8 mouse cellular contexts compared by ENCODE assay signal in the genomic region with DNA sequence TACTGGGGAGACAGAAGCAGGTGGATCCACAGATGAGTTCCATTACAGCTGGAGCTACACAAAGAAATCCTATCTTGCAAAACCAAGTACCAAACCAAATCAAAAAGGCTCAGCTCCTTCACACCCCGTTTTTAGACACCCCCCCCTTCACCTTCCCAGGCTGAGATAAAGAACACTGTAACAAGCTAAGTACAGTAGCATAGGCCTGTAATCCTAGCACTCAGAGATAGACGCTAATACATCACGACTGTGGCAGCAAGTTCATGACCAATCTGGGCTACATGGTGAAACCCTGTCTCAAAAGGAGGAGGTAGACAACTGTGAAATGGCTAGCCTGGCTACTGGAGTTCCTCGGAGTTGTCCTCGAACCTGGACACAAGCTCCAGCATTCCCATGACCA. TPM values are rescaled to one million over a fixed set of nuclear protein-coding genes. Genes with fewer than 3 reads are reported as not detected.
A peak's percentile ranks its signal among the peaks of the same experiment; 100 is the strongest.
DNase-seq lines count a peak whose midpoint lies in the region; ATAC-seq and TF ChIP-seq lines count a peak whose summit lies in the region.

No protein-coding gene starts in this region.

- H3K27me3 ChIP-seq in heart, postnatal 0 days (ENCODE audit: control insufficient read depth, insufficient read depth, low read length): no peaks in the 10 kb centered on the region
- H3K27me3 ChIP-seq in hindbrain, embryonic 13.5 days: no peaks in the 10 kb centered on the region
- H3K27me3 ChIP-seq in midbrain, embryonic 11.5 days (ENCODE audit: control insufficient read depth, insufficient read depth, low read length): no peaks in the 10 kb centered on the region

- no peak for TF ChIP-seq CTCF in heart, postnatal 0 days (IDR thresholded peaks at IDR 0.05; ENCODE audit: low read depth)
- TF ChIP-seq CTCF in bone marrow macrophage, adult 2 months (IDR thresholded peaks at IDR 0.05; ENCODE audit: low read depth, low read length): no peak

- 15% methylated on average over 5 of the region's 5 CpGs for WGBS in heart, postnatal 0 days
- 56% methylated on average over 5 of the region's 5 CpGs for WGBS in hindbrain, embryonic 13.5 days
- 60% methylated on average over 5 of the region's 5 CpGs for WGBS in midbrain, embryonic 11.5 days

- peaks cover 13% of the 10 kb centered on the region for H3K4me1 ChIP-seq in heart, postnatal 0 days (ENCODE audit: control insufficient read depth, insufficient read depth)
- peaks cover 18% of the 10 kb centered on the region for H3K4me1 ChIP-seq in bone marrow macrophage, adult 2 months (ENCODE audit: control insufficient read depth, insufficient read depth, low read length)
- peaks cover 23% of the 10 kb centered on the region for H3K4me1 ChIP-seq in hindbrain, embryonic 13.5 days (replicated peaks)
- H3K4me1 ChIP-seq in midbrain, embryonic 11.5 days (ENCODE audit: control insufficient read depth, insufficient read depth, low read length): peaks cover 7% of the 10 kb centered on the region

- peak; percentile 10; the same call in 1 of the 2 replicates for ATAC-seq in heart, postnatal 0 days (ENCODE audit: insufficient read depth, low read depth)
- no peak for ATAC-seq in hindbrain, embryonic 13.5 days (ENCODE audit: low FRiP score)
- ATAC-seq in midbrain, embryonic 11.5 days (ENCODE audit: low FRiP score): no peak

- H3K9me3 ChIP-seq in heart, postnatal 0 days (replicated peaks; ENCODE audit: control insufficient read depth, low read length): no peaks in the 10 kb centered on the region
- no peaks in the 10 kb centered on the region for H3K9me3 ChIP-seq in hindbrain, embryonic 13.5 days
- H3K9me3 ChIP-seq in midbrain, embryonic 11.5 days (ENCODE audit: control insufficient read depth, low read length): no peaks in the 10 kb centered on the region

- H3K27ac ChIP-seq in heart, postnatal 0 days (ENCODE audit: low read depth): peak overlapping the region; percentile 92
- H3K27ac ChIP-seq in bone marrow macrophage, adult 2 months (ENCODE audit: insufficient read depth, low read depth, low read length): peak overlapping the region; percentile 70; the same call in 1 of the 2 replicates
- H3K27ac ChIP-seq in hindbrain, embryonic 13.5 days: peak overlapping the region; percentile 90; the same call in 1 of the 2 replicates
- no peak overlapping the region for H3K27ac ChIP-seq in midbrain, embryonic 11.5 days (ENCODE audit: low read depth, low read length)

- H3K4me2 ChIP-seq in heart, postnatal 0 days (ENCODE audit: low read depth, low read length): peak overlapping the region; percentile 86
- peak overlapping the region; percentile 87 for H3K4me2 ChIP-seq in hindbrain, embryonic 13.5 days
- peak overlapping the region; percentile 84 for H3K4me2 ChIP-seq in midbrain, embryonic 11.5 days

- TF ChIP-seq EP300 in heart, postnatal 0 days (IDR thresholded peaks at IDR 0.05; ENCODE audit: low read depth): no peak

- H3K36me3 ChIP-seq in heart, postnatal 0 days (replicated peaks; ENCODE audit: control insufficient read depth, insufficient read depth, low read length): peaks cover 43% of the 10 kb centered on the region
- H3K36me3 ChIP-seq in hindbrain, embryonic 13.5 days: peaks cover 48% of the 10 kb centered on the region
- H3K36me3 ChIP-seq in midbrain, embryonic 11.5 days (ENCODE audit: control insufficient read depth, insufficient read depth, low read length): peaks cover 12% of the 10 kb centered on the region

- peak overlapping the region; percentile 94 for H3K9ac ChIP-seq in heart, postnatal 0 days (replicated peaks; ENCODE audit: low read depth, low read length)
- H3K9ac ChIP-seq in hindbrain, embryonic 13.5 days: peak overlapping the region; percentile 96
- peak overlapping the region; percentile 95 for H3K9ac ChIP-seq in midbrain, embryonic 11.5 days (ENCODE audit: low read length)

- intact Hi-C loops in heart, postnatal 14 days (cut with DNase I): no loop called here

- TF ChIP-seq POLR2A in bone marrow macrophage, adult 2 months (IDR thresholded peaks at IDR 0.05; ENCODE audit: borderline replicate concordance, low read depth, low read length): no peak

- peak overlapping the region; percentile 86 for H3K4me3 ChIP-seq in heart, postnatal 0 days (ENCODE audit: low read depth, low read length)
- peak overlapping the region; percentile 88 for H3K4me3 ChIP-seq in bone marrow macrophage, adult 2 months (ENCODE audit: insufficient read depth, low read length)
- peak overlapping the region; percentile 90 for H3K4me3 ChIP-seq in hindbrain, embryonic 13.5 days
- H3K4me3 ChIP-seq in midbrain, embryonic 11.5 days (ENCODE audit: low read depth, low read length): peak overlapping the region; percentile 89

- no peak for DNase-seq in heart, postnatal 0 days (ENCODE audit: low spot score)
- no peak for DNase-seq in heart, postnatal 14 days
- no peak for DNase-seq in midbrain, embryonic 11.5 days (ENCODE audit: low spot score, missing footprints)
- DNase-seq in thymus, postnatal 4 days: no peak
- no peak for DNase-seq in gastrocnemius, postnatal 10 days
- no peak for DNase-seq in right cerebral cortex, postnatal 36 days (ENCODE audit: low spot score in 2 of 2)

RNA-seq across cellular contexts. Expression of gene Atp5j2, which starts 1.5 kb away (rescaled TPM):
- total RNA-seq in heart, postnatal 0 days (2014; rRNA removed; ENCODE audit: low replicate concordance): 517 and 525 TPM in 2 replicates
- polyA plus RNA-seq in heart, postnatal 0 days (2015; fragmentation: Nextera tagmentation; extraction: Ambion mirVana): 1,976 and 2,009 TPM in 2 replicates
- total RNA-seq in heart, postnatal 14 days (2021): 100 to 1,000 TPM; 871 to 935 TPM
- polyA plus RNA-seq in bone marrow macrophage, adult 2 months (2012; ENCODE audit: insufficient read depth, insufficient read length, missing spikeins): 271 and 314 TPM in 2 replicates
- polyA plus RNA-seq in hindbrain, embryonic 13.5 days (2015; fragmentation: Nextera tagmentation; extraction: Ambion mirVana): 693 and 710 TPM in 2 replicates
- polyA plus RNA-seq in midbrain, embryonic 11.5 days (2014; fragmentation: Nextera tagmentation; extraction: Ambion mirVana): 487 and 540 TPM in 2 replicates
- 100 to 1,000 TPM; 566 to 668 TPM for total RNA-seq in gastrocnemius, postnatal 10 days (2021)

RNA-seq across cellular contexts. Expression of gene Zkscan14, which starts 11.3 kb away (rescaled TPM):
- total RNA-seq in heart, postnatal 0 days (2014; rRNA removed; ENCODE audit: low replicate concordance): 9.8 and 13.8 TPM in 2 replicates
- polyA plus RNA-seq in heart, postnatal 0 days (2015; fragmentation: Nextera tagmentation; extraction: Ambion mirVana): 6.3 and 7.9 TPM in 2 replicates
- total RNA-seq in heart, postnatal 14 days (2021): 1 to 10 TPM; 6.3 to 6.6 TPM
- 8.0 and 8.4 TPM in 2 replicates for polyA plus RNA-seq in bone marrow macrophage, adult 2 months (2012; ENCODE audit: insufficient read depth, insufficient read length, missing spikeins)
- 13.6 and 15.6 TPM in 2 replicates for polyA plus RNA-seq in hindbrain, embryonic 13.5 days (2015; fragmentation: Nextera tagmentation; extraction: Ambion mirVana)
- 8.8 and 9.6 TPM in 2 replicates for polyA plus RNA-seq in midbrain, embryonic 11.5 days (2014; fragmentation: Nextera tagmentation; extraction: Ambion mirVana)
- 1 to 10 TPM; 6.1 to 6.6 TPM for total RNA-seq in gastrocnemius, postnatal 10 days (2021)

RNA-seq across cellular contexts. Expression of gene Zkscan5, which starts 14.0 kb away (rescaled TPM):
- total RNA-seq in heart, postnatal 0 days (2014; rRNA removed; ENCODE audit: low replicate concordance): 17.0 and 19.2 TPM in 2 replicates
- polyA plus RNA-seq in heart, postnatal 0 days (2015; fragmentation: Nextera tagmentation; extraction: Ambion mirVana): 7.8 and 8.6 TPM in 2 replicates
- total RNA-seq in heart, postnatal 14 days (2021): 10 to 100 TPM in 1 of 2 experiments, 1 to 10 TPM in 1; 9.9 to 10.0 TPM
- 7.8 and 9.5 TPM in 2 replicates for polyA plus RNA-seq in bone marrow macrophage, adult 2 months (2012; ENCODE audit: insufficient read depth, insufficient read length, missing spikeins)
- polyA plus RNA-seq in hindbrain, embryonic 13.5 days (2015; fragmentation: Nextera tagmentation; extraction: Ambion mirVana): 14.8 and 17.1 TPM in 2 replicates
- 20.4 and 20.6 TPM in 2 replicates for polyA plus RNA-seq in midbrain, embryonic 11.5 days (2014; fragmentation: Nextera tagmentation; extraction: Ambion mirVana)
- total RNA-seq in gastrocnemius, postnatal 10 days (2021): 1 to 10 TPM; 7.7 to 9.9 TPM

RNA-seq across cellular contexts. Expression of gene Cpsf4, which starts 23.4 kb away (rescaled TPM):
- 20.0 and 21.5 TPM in 2 replicates for total RNA-seq in heart, postnatal 0 days (2014; rRNA removed; ENCODE audit: low replicate concordance)
- polyA plus RNA-seq in heart, postnatal 0 days (2015; fragmentation: Nextera tagmentation; extraction: Ambion mirVana): 14.5 and 14.9 TPM in 2 replicates
- 10 to 100 TPM; 10.3 to 12.4 TPM for total RNA-seq in heart, postnatal 14 days (2021)
- polyA plus RNA-seq in bone marrow macrophage, adult 2 months (2012; ENCODE audit: insufficient read depth, insufficient read length, missing spikeins): 24.9 and 25.7 TPM in 2 replicates
- polyA plus RNA-seq in hindbrain, embryonic 13.5 days (2015; fragmentation: Nextera tagmentation; extraction: Ambion mirVana): 52.3 and 53.4 TPM in 2 replicates
- polyA plus RNA-seq in midbrain, embryonic 11.5 days (2014; fragmentation: Nextera tagmentation; extraction: Ambion mirVana): 31.7 and 35.9 TPM in 2 replicates
- total RNA-seq in gastrocnemius, postnatal 10 days (2021): 10 to 100 TPM; 11.6 to 13.8 TPM

RNA-seq across cellular contexts. Expression of gene Ptcd1, which starts 23.5 kb away (rescaled TPM):
- total RNA-seq in heart, postnatal 0 days (2014; rRNA removed; ENCODE audit: low replicate concordance): 13.5 and 28.1 TPM in 2 replicates
- polyA plus RNA-seq in heart, postnatal 0 days (2015; fragmentation: Nextera tagmentation; extraction: Ambion mirVana): 15.5 and 15.7 TPM in 2 replicates
- total RNA-seq in heart, postnatal 14 days (2021): 10 to 100 TPM; 27.1 to 27.8 TPM
- polyA plus RNA-seq in bone marrow macrophage, adult 2 months (2012; ENCODE audit: insufficient read depth, insufficient read length, missing spikeins): 10.0 and 11.4 TPM in 2 replicates
- 20.9 and 22.4 TPM in 2 replicates for polyA plus RNA-seq in hindbrain, embryonic 13.5 days (2015; fragmentation: Nextera tagmentation; extraction: Ambion mirVana)
- polyA plus RNA-seq in midbrain, embryonic 11.5 days (2014; fragmentation: Nextera tagmentation; extraction: Ambion mirVana): 14.5 and 15.6 TPM in 2 replicates
- 10 to 100 TPM in 1 of 2 experiments, 1 to 10 TPM in 1; 9.9 to 11.0 TPM for total RNA-seq in gastrocnemius, postnatal 10 days (2021)
